Mouse (Mus musculus) erythroblast, adult 5-6 weeks (primary cell): ENCODE results near the gene Znrf1. TPM values are rescaled to one million over a fixed set of nuclear protein-coding genes. Genes with fewer than 3 reads are reported as not detected.

Source experiments
- ATAC-seq: replicated peaks from 2 replicates; pipeline ENCODE4 v1.8.0; 2016; ENCODE audit warnings: moderate number of reproducible peaks, mild to moderate bottlenecking, moderate TSS enrichment, inconsistent platforms; ENCODE audit not compliant: poor library complexity, low FRiP score, severe bottlenecking
- total RNA-seq, 2 experiments: library from RNA; stranded (forward) in 1 of 2; stranded (reverse) in 1 of 2; fragments of 150-400 nt in 1 of 2; fragments of 200-764, 138-1000 nt in 1 of 2; gene quantifications; 2 replicates each; pipeline versions ENCODE4 v1.2.3 to v1.2.4; 2015 to 2017; ENCODE audit warnings: low replicate concordance in 2 of 2

The Znrf1 gene
- total RNA-seq, 2 experiments from 2014 or later = 5.8 to 7.1 TPM

GRCm38 (mm10) chr8:111594044-111594840 lies 58.3 kb downstream of the Znrf1 start:
- ATAC-seq = no peak

GRCm38 (mm10) chr8:111594951-111595350 lies 59.1 kb downstream of the Znrf1 start:
- no peak for ATAC-seq

GRCm38 (mm10) chr8:111595712-111596484 lies 60.0 kb downstream of the Znrf1 start:
- peak; percentile 60 for ATAC-seq

- ATAC-seq = no peak
These were observed 60.6 kb downstream of the Znrf1 start for GRCm38 (mm10) chr8:111596485-111596821.

- ATAC-seq = no peak
These were observed 61.4 kb downstream of the Znrf1 start for GRCm38 (mm10) chr8:111597310-111597709.

- ATAC-seq = no peak
These were observed 64.0 kb downstream of the Znrf1 start for GRCm38 (mm10) chr8:111599707-111600444.

GRCm38 (mm10) chr8:111602050-111602449 lies 66.2 kb downstream of the Znrf1 start:
- ATAC-seq = no peak

- ATAC-seq = no peak
These were observed 69.1 kb downstream of the Znrf1 start for GRCm38 (mm10) chr8:111604986-111605385.

- ATAC-seq = no peak
These were observed 71.1 kb downstream of the Znrf1 start for GRCm38 (mm10) chr8:111606961-111607360.

- no peak for ATAC-seq
These were observed 71.5 kb downstream of the Znrf1 start for GRCm38 (mm10) chr8:111607414-111607813.

- ATAC-seq = no peak
These were observed 77.3 kb downstream of the Znrf1 start for GRCm38 (mm10) chr8:111613181-111613580.

GRCm38 (mm10) chr8:111614786-111615701 lies 79.1 kb downstream of the Znrf1 start:
- ATAC-seq = no peak

GRCm38 (mm10) chr8:111617812-111618211 lies 81.9 kb downstream of the Znrf1 start:
- no peak for ATAC-seq

- no peak for ATAC-seq
These were observed 82.4 kb downstream of the Znrf1 start for GRCm38 (mm10) chr8:111618273-111618672.

- no peak for ATAC-seq
These were observed 84.0 kb downstream of the Znrf1 start for GRCm38 (mm10) chr8:111619936-111620335.

GRCm38 (mm10) chr8:111622104-111622503 lies 86.2 kb downstream of the Znrf1 start:
- no peak for ATAC-seq

GRCm38 (mm10) chr8:111622553-111622952 lies 86.7 kb downstream of the Znrf1 start:
- no peak for ATAC-seq

GRCm38 (mm10) chr8:111624081-111624852 lies 88.4 kb downstream of the Znrf1 start:
- ATAC-seq = 0 out of 2 replicates have a peak, but pooled peaks have one; percentile 42

- no peak for ATAC-seq
These were observed 88.9 kb downstream of the Znrf1 start for GRCm38 (mm10) chr8:111624853-111625221.
